Mouse (Mus musculus) erythroblast, embryonic 14.5 days (primary cell): ENCODE results near the gene Scn2b. TPM values are rescaled to one million over a fixed set of nuclear protein-coding genes. Genes with fewer than 3 reads are reported as not detected.

Source experiments
- H3K27me3 ChIP-seq: 2 replicates; pipeline ENCODE4 v1.6.1; 2012; ENCODE audit warnings: inconsistent platforms; ENCODE audit not compliant: control insufficient read depth
- H3K36me3 ChIP-seq: 2 replicates; pipeline ENCODE4 v1.6.1; 2012; ENCODE audit warnings: mild to moderate bottlenecking, inconsistent platforms; ENCODE audit not compliant: control insufficient read depth
- H3K4me1 ChIP-seq: 2 replicates; pipeline ENCODE4 v1.6.1; 2012; ENCODE audit warnings: inconsistent platforms; ENCODE audit not compliant: control insufficient read depth
- H3K4me3 ChIP-seq: replicated peaks from 2 replicates; pipeline ENCODE3; 2012; ENCODE audit warnings: moderate library complexity, mild to moderate bottlenecking, inconsistent platforms
- H3K9me3 ChIP-seq: 2 replicates; pipeline ENCODE4 v1.6.1; 2012; ENCODE audit warnings: low read length, inconsistent platforms, mixed read lengths; ENCODE audit not compliant: control insufficient read depth
- GATA1 ChIP-seq: IDR thresholded peaks from 2 replicates; pipeline ENCODE4 v1.6.1; 2012; ENCODE audit warnings: low read length, inconsistent platforms, mixed read lengths
- TAL1 ChIP-seq: IDR thresholded peaks from 3 replicates; pipeline ENCODE4 v1.6.1; 2012; ENCODE audit warnings: low read length, inconsistent platforms, mixed read lengths
- polyA plus RNA-seq: library from polyadenylated mRNA; stranded (reverse); fragments of >175 nt; gene quantifications from 2 replicates; pipeline ENCODE4 v1.2.3, GENCODE M21; 2012

The Scn2b gene
- polyA plus RNA-seq, 1 experiment = not detected

GRCm38 (mm10) chr9:45130119-45130518 lies 12.5 kb downstream of the Scn2b start:
- Histone ChIP-seq H3K4me3 (no peak overlapping the region), H3K9me3 (no peaks in the 10 kb centered on the region), H3K4me1 (no peaks in the 10 kb centered on the region), H3K27me3 (peaks cover 2% of the 10 kb centered on the region), H3K36me3 (no peaks in the 10 kb centered on the region)
- TF ChIP-seq TAL1 (no peak), GATA1 (no peak)

DNA sequence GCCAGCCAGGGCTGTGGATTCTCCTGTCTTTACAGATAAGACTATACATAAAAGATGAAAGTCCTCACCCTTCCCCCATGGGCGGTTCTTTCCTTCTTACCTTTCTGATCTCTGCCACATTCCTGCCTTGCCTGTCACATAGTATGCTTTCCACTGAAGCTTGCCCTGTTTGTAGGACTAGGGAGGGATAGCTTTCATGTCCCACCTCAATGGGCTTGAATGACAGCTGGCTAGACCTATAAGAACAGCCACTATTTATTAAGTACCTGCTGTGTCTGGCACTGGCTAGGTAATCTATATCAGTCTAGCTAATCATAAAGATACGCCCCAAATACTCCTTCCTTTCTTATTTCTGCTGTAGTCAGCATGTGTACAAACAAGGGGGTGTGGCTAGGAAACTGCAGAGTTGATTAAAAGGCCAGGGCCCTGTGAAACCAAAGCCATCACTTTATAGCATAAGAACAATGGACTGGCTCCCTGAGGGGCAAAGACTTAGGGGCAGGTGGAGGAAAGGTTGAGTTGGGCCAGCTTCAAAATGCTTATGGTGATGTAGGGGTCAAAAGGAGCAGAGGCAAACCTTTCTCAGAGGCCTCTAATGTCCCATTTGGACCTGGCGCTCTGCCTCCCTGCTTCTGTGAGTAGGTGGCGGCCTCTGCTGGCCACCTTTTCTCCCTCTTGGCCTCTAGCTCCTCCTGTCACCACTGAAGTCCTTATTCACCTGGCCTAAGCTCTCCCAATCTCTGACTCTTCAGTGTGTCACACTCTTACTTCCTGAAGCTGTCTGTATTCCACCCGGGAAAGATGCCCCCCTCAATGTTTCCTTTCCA lies 16.1 kb downstream of the Scn2b start:
- Histone ChIP-seq H3K27me3 (peaks cover 38% of the 10 kb centered on the region), H3K9me3 (no peaks in the 10 kb centered on the region)

DNA sequence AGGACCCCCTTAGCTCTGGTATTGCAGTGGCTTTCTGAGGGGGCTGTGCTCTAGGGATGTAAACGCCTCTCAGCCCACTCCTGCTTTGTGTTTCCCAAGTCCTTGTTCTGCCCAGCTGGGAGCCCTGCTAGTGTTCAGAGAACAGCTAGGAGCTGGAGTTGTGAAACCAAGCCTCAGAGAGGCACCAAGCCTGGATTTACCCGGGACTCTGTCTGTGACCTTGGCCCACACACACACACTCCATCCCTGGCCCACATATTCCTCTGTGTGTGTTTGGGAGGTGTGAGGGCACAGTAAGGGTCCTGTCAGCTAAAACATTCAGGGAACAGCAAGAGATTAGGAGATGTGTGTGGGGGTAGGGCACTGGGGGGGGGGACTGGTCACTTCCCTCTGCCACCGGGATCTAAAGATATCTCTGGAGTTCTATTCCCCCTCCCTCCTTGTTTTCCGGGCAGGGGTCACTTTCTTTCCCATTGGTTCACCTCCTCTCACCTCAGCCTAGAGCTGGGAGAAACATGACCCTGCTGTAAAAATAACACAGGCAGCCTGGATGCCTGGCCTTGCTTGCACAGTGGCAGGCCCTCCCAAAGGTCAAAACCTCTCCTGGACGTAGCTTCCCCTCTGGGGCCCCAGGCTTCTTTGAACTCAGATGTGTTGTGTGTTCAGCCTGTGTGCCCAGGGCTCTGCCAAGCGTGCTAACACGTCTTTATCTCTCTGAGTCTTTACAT lies 19.0 kb downstream of the Scn2b start:
- Histone ChIP-seq H3K27me3 (peaks cover 55% of the 10 kb centered on the region), H3K4me1 (no peaks in the 10 kb centered on the region), H3K9me3 (no peaks in the 10 kb centered on the region), H3K4me3 (no peak overlapping the region), H3K36me3 (no peaks in the 10 kb centered on the region)
- TF ChIP-seq GATA1 (no peak), TAL1 (no peak)

More for the DNA sequence above, 16.1 kb downstream of the Scn2b start:
- TF ChIP-seq TAL1 (no peak), GATA1 (no peak)
- Histone ChIP-seq H3K36me3 (no peaks in the 10 kb centered on the region), H3K4me1 (no peaks in the 10 kb centered on the region), H3K4me3 (no peak overlapping the region)

DNA sequence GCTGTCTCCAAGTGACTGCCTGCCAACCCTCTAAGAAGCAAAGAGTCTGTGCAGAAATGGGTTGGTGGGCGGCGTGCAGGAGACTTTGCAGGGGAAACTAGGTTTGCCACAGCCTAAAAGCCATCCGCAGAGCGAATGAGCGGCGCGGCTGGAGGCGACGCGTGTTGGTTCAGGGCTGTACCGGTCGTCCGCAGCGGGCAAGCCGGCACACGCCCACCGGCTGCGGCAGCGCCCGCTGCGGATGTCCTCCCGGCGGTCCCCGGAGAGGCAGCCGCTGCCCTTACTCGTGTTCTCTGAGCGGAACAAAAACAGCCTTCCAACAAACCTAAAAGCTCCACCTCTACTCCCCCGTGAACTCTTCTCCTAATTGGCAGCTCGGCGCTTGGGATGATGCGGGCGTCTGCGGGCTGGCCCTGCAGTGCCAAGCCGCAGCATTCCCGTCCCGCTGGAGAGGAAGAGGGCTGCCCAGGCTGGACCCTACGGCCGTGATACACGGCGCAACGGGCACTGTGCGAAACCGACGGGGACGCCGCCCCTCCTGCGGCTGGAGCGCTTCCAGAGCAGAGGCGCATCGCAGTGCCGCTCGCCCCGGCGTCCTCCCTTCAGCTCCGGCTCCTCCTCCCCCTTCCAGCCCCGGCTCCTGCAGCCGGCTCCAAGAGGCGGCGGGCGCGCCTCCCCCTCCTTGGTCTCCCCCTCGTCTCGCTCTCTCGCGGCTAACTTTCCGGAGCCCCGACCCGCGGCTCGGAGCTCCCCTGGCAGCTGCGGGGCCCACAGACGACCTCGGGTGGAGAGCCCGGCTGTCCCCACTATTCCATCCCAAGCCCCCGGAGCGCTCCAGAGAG lies 20.8 kb downstream of the Scn2b start, which contains the start of gene Scn4b:
Gene Scn4b, plus strand, starts transcription at position 205 of the 842 bp plus-strand sequence.
- H3K4me3 ChIP-seq = peak within 1 kb of the TSS; percentile 26
- no peak for TF ChIP-seq GATA1
- TF ChIP-seq TAL1 = no peak
- H3K36me3 ChIP-seq = no peaks in the 10 kb centered on the region
- peaks cover 61% of the 10 kb centered on the region for H3K27me3 ChIP-seq
- H3K4me1 ChIP-seq = no peaks in the 10 kb centered on the region
- no peaks in the 10 kb centered on the region for H3K9me3 ChIP-seq

DNA sequence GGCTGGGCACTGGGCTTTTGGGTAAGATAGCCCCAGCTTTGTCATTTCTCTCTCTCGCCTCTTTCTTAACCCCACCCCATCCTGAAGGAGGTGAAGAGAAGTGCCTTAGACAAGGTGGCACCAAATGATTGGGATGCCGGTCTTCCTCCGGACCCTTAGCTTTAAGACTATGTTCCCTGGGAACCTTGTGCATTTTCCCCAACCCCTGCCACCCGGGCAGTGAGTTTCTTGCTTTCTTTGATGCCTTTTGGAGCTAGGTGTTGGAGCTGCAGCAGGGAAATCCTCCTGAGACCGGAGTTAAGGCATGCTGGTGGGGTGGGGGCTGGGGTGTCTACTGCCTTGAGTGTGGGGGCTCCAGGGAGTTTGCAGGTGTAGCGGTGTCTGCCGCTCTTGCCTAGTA lies 21.5 kb downstream of the Scn2b start:
- Histone ChIP-seq H3K9me3 (no peaks in the 10 kb centered on the region), H3K4me3 (no peak overlapping the region), H3K4me1 (no peaks in the 10 kb centered on the region), H3K27me3 (peaks cover 61% of the 10 kb centered on the region), H3K36me3 (no peaks in the 10 kb centered on the region)
- TF ChIP-seq TAL1 = no peak
- no peak for TF ChIP-seq GATA1

GRCm38 (mm10) chr9:45140945-45141344 lies 23.4 kb downstream of the Scn2b start:
- no peak for TF ChIP-seq GATA1
- TF ChIP-seq TAL1 = no peak

DNA sequence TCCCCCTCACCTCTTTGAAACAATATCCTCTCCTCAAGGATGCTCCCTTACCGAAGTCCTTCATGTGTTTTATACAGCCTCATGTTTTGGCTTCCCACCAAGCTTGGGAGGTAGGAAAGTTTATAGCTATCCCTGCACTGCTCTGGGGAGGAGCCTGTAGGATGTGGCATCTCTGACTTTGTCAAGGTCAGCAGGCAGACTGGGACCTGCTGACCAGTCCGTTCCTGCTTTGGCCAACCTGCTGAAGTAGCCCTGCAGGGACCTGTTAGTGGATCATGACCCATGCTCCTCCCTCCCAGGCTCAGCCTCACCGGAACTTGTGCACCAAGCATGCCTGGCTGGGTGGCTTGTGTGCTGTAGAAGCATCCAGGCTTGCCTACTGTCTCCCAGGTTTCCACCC lies 25.1 kb downstream of the Scn2b start:
- Histone ChIP-seq H3K36me3 (no peaks in the 10 kb centered on the region), H3K9me3 (no peaks in the 10 kb centered on the region), H3K4me3 (no peak overlapping the region), H3K27me3 (peaks cover 52% of the 10 kb centered on the region), H3K4me1 (no peaks in the 10 kb centered on the region)
- TF ChIP-seq TAL1 (no peak), GATA1 (no peak)

More at GRCm38 (mm10) chr9:45140945-45141344, 23.4 kb downstream of the Scn2b start:
- Histone ChIP-seq H3K27me3 (peaks cover 65% of the 10 kb centered on the region), H3K4me1 (no peaks in the 10 kb centered on the region), H3K36me3 (no peaks in the 10 kb centered on the region), H3K9me3 (no peaks in the 10 kb centered on the region), H3K4me3 (no peak overlapping the region)

GRCm38 (mm10) chr9:45145533-45146266 lies 28.1 kb downstream of the Scn2b start:
- TF ChIP-seq TAL1 = no peak
- no peak for TF ChIP-seq GATA1
- H3K4me1 ChIP-seq = no peaks in the 10 kb centered on the region
- no peaks in the 10 kb centered on the region for H3K36me3 ChIP-seq
- peaks cover 25% of the 10 kb centered on the region for H3K27me3 ChIP-seq
- no peak overlapping the region for H3K4me3 ChIP-seq
- H3K9me3 ChIP-seq = no peaks in the 10 kb centered on the region
